Mouse (Mus musculus) megakaryocyte, embryonic 14.5 days (primary cell): Measurements from ENCODE around the gene Nudt22. TPM values are rescaled to one million over a fixed set of nuclear protein-coding genes. Genes with fewer than 3 reads are reported as not detected.
A peak's percentile ranks its signal among the peaks of the same experiment; 100 is the strongest.

Experiments
- H3K27me3 ChIP-seq: replicated peaks from 2 replicates; pipeline ENCODE3; 2012; ENCODE audit warnings: inconsistent platforms
- H3K36me3 ChIP-seq: replicated peaks from 2 replicates; pipeline ENCODE3; 2012; ENCODE audit warnings: low read length, inconsistent platforms, mixed read lengths
- H3K4me1 ChIP-seq: 2 replicates; pipeline ENCODE4 v1.6.1; 2012; ENCODE audit warnings: inconsistent platforms
- H3K4me3 ChIP-seq: replicated peaks from 2 replicates; pipeline ENCODE3; 2012; ENCODE audit warnings: moderate library complexity, mild to moderate bottlenecking, inconsistent platforms
- H3K9me3 ChIP-seq: 2 replicates; pipeline ENCODE4 v1.6.1; 2012; ENCODE audit warnings: inconsistent platforms
- FLI1 ChIP-seq: IDR thresholded peaks from 2 replicates; pipeline ENCODE4 v1.6.1; 2012; ENCODE audit warnings: low read length, inconsistent platforms, mixed read lengths
- GATA1 ChIP-seq: IDR thresholded peaks from 3 replicates; pipeline ENCODE4 v1.6.1; 2012; ENCODE audit warnings: mixed read lengths, low read length, inconsistent platforms, borderline replicate concordance
- polyA plus RNA-seq: library from polyadenylated mRNA; stranded (reverse); fragments of >175 nt; gene quantifications from 2 replicates; pipeline ENCODE4 v1.2.3, GENCODE M21; 2012; ENCODE audit warnings: low replicate concordance; ENCODE audit not compliant: insufficient read depth

The Nudt22 gene
- polyA plus RNA-seq, result 6.7 and 9.1 TPM in 2 replicates

- Histone ChIP-seq H3K36me3 (peaks cover 43% of the 10 kb centered on the region), H3K27me3 (no peaks in the 10 kb centered on the region), H3K4me1 (peaks cover 89% of the 10 kb centered on the region), H3K4me3 (peak within 1 kb of the TSS; percentile 91), H3K9me3 (no peaks in the 10 kb centered on the region)
- TF ChIP-seq FLI1, result no peak
Measured at GRCm38 (mm10) chr19:6996006-6996405, at the start of gene Nudt22, which contains the start of gene Trpt1. Gene Nudt22 (minus strand): TSS chr19:6996117. Gene Trpt1 (plus strand): TSS chr19:6996131.

DNA sequence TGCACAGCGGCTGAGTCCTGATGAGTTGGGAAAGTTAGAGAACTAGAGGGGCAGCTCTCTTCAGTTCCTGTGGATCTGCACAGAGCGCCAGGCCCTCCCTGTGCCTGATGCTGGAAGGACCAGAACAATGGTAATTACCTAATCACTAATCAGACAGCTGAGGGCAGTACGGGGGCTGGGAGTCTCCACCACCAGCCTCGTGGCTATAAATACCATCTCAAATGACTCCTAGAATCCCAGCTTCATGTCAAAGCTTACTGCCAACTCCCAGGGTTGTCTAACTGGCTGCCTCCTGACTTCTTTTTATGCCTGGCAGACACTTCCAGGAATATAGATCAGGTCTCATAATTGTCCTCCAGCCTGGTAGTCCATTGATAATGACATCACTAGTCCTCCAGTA, 48.8 kb upstream of the Nudt22 start:
- TF ChIP-seq FLI1 (no peak), GATA1 (no peak)
- Histone ChIP-seq H3K4me1 (peaks cover 31% of the 10 kb centered on the region), H3K4me3 (no peak overlapping the region), H3K36me3 (no peaks in the 10 kb centered on the region), H3K9me3 (peaks cover 2% of the 10 kb centered on the region; the same call in 1 of the 2 replicates), H3K27me3 (peaks cover 5% of the 10 kb centered on the region)

GRCm38 (mm10) chr19:7044279-7044678, 48.4 kb upstream of the Nudt22 start:
- Histone ChIP-seq H3K4me1 (peaks cover 31% of the 10 kb centered on the region), H3K36me3 (no peaks in the 10 kb centered on the region), H3K27me3 (peaks cover 5% of the 10 kb centered on the region), H3K9me3 (peaks cover under 1% of the 10 kb centered on the region; the same call in 1 of the 2 replicates), H3K4me3 (no peak overlapping the region)
- TF ChIP-seq GATA1 (no peak), FLI1 (no peak)

- Histone ChIP-seq H3K4me1 (peaks cover 58% of the 10 kb centered on the region), H3K4me3 (peak overlapping the region; percentile 95), H3K9me3 (no peaks in the 10 kb centered on the region), H3K36me3 (peaks cover 10% of the 10 kb centered on the region), H3K27me3 (peaks cover 3% of the 10 kb centered on the region)
- TF ChIP-seq FLI1, result no peak
- TF ChIP-seq GATA1, result no peak
Measured at GRCm38 (mm10) chr19:7041171-7041570, 45.3 kb upstream of the Nudt22 start.

DNA sequence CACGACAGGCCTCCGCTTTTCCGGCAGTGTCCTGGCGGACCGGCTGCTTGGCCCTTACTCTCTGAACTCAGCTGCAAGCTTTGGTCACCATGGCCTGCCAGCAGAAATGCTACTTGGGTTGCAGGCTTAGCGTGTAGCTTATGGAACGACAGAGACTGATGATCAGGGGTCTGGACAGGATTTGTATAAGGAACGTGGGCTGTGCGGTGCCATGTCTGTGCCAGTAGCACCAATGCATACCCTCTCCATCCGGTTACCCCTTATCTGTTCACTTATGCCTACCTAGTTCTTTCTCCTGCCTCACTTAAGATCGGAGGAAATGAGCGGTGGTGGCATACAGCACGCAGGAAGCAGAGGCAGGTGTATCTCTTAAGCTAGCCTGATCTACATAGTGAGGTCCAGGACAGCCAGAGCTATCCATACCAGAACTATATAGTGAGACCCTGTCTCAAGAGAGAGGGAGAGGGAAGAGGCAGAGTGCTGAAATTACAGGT, 44.8 kb upstream of the Nudt22 start:
- no peaks in the 10 kb centered on the region for H3K9me3 ChIP-seq
- H3K4me1 ChIP-seq, result peaks cover 61% of the 10 kb centered on the region
- H3K36me3 ChIP-seq, result peaks cover 13% of the 10 kb centered on the region
- H3K27me3 ChIP-seq, result peaks cover 3% of the 10 kb centered on the region
- H3K4me3 ChIP-seq, result peak overlapping the region; percentile 95
- no peak for TF ChIP-seq GATA1
- no peak for TF ChIP-seq FLI1

- peaks cover 3% of the 10 kb centered on the region for H3K27me3 ChIP-seq
- TF ChIP-seq GATA1 (no peak), FLI1 (no peak)
- H3K36me3 ChIP-seq, result peaks cover 19% of the 10 kb centered on the region
- H3K9me3 ChIP-seq, result no peaks in the 10 kb centered on the region
- H3K4me3 ChIP-seq, result peak within 1 kb of the TSS; percentile 95
- H3K4me1 ChIP-seq, result peaks cover 61% of the 10 kb centered on the region
Measured at GRCm38 (mm10) chr19:7039841-7040636, 44.1 kb upstream of the Nudt22 start, which contains the start of gene Stip1. Gene Stip1 (minus strand): TSS chr19:7039967.

DNA sequence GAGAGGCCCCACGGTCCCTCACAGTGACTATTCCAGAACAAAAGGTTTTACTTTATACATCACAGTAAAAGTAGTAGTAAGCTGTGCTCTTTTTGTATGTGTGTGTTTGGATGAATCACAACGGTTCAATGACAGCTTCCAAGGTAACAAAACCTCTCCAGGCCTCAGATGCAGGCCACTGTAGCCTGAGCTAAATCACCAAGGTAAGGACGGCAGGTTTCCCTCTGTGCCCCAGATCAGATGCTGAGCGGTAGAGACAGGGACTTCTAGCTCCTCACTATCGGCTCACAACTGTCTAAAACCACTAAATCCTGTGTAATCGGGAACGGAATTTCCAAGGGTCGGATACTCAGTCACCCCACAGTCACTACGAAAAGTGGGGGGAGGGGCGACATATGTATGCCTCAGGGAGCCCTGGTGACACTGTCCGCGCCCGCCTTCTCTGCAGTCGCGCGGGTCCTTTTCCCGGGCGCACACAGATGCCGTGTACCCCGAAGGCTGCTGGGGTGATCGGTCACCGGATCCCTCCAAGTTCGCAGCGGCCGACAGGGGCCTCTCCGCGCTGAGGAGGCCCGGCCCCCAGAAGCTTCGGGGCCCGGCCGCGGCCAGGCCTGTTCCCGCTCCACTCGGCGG, 43.3 kb upstream of the Nudt22 start:
- Histone ChIP-seq H3K9me3 (no peaks in the 10 kb centered on the region), H3K4me3 (peak overlapping the region; percentile 95), H3K27me3 (peaks cover 3% of the 10 kb centered on the region), H3K36me3 (peaks cover 26% of the 10 kb centered on the region), H3K4me1 (peaks cover 54% of the 10 kb centered on the region)
- TF ChIP-seq FLI1, result no peak
- no peak for TF ChIP-seq GATA1

GRCm38 (mm10) chr19:7034006-7034405, 38.1 kb upstream of the Nudt22 start:
- no peaks in the 10 kb centered on the region for H3K27me3 ChIP-seq
- no peak overlapping the region for H3K4me3 ChIP-seq
- H3K4me1 ChIP-seq, result peaks cover 53% of the 10 kb centered on the region
- peaks cover 75% of the 10 kb centered on the region for H3K36me3 ChIP-seq
- TF ChIP-seq FLI1 (no peak), GATA1 (no peak)
- no peaks in the 10 kb centered on the region for H3K9me3 ChIP-seq

DNA sequence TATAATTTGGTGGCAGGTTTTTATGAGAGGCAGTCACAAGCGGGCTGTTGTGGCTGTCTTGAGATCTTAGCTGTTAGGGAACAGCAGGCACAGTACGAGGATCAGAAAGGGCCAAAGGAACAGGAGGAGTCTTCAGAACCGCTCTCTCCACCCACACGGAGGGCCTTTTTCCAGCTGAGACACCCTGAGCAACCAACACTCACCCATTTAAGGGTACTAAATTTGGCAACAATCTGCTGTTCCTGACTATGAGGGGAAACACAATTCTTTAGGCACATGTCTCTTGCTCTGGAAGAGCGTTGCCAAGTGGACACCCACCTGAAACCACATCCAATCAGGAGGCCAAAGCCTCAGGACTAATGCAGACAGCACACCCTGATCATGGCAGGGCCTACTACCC, 33.6 kb upstream of the Nudt22 start:
- Histone ChIP-seq H3K4me1 (peaks cover 17% of the 10 kb centered on the region), H3K4me3 (no peak overlapping the region), H3K36me3 (peaks cover 95% of the 10 kb centered on the region), H3K27me3 (no peaks in the 10 kb centered on the region), H3K9me3 (no peaks in the 10 kb centered on the region)
- TF ChIP-seq GATA1, result no peak
- TF ChIP-seq FLI1, result no peak

DNA sequence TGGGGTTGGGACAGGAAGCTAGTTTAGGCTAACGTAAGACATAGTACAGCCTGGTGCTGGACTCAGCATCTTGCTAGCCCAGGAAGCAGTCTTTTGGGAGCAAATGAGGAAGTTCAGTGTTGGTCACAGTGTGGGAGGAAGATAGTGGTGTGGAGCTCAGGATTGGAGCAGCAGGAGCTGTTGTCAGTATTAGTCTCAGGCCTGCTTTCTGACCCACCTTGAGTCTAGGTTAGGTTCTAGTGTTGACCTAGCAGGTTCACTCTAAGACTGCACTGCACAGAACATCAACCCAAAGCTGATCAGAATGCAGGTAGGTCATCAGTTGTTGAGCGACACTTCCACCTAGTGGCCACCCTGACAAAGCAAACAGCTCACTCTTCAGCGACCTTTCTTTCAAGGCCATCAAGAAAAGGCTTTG, 24.3 kb upstream of the Nudt22 start:
- Histone ChIP-seq H3K36me3 (peaks cover 92% of the 10 kb centered on the region), H3K27me3 (no peaks in the 10 kb centered on the region), H3K4me3 (peak overlapping the region; percentile 96), H3K4me1 (peaks cover 75% of the 10 kb centered on the region), H3K9me3 (no peaks in the 10 kb centered on the region)
- TF ChIP-seq GATA1, result no peak
- no peak for TF ChIP-seq FLI1
